Mouse (Mus musculus): ENCODE results near the gene Rcn3. TPM values are rescaled to one million over a fixed set of nuclear protein-coding genes. Genes with fewer than 3 reads are reported as not detected.
"Not testable (repeated sequence)": the region's sequence is repeated elsewhere in the genome, so short reads cannot be mapped to it uniquely, and the experiment has no call there.

Gene Rcn3
- polyA plus RNA-seq, 1 experiment from 2014 or later, result 156 TPM

GRCm38 (mm10) chr7:45103652-45104180 lies 11.7 kb upstream of the Rcn3 start, which contains the start of gene Fcgrt:
TSS of gene Fcgrt (minus strand) at chr7:45103851.
- H3K27ac ChIP-seq (replicated peaks), result peak within 1 kb of the TSS; percentile 82
- no peaks in the 10 kb centered on the region for H3K36me3 ChIP-seq (replicated peaks)
- no peaks in the 10 kb centered on the region for H3K27me3 ChIP-seq (replicated peaks; ENCODE audit: low read depth, poor library complexity, severe bottlenecking)
- no peaks in the 10 kb centered on the region for H3K9me3 ChIP-seq
- 68% methylated on average over 7 of the region's 7 CpGs for WGBS
- peaks cover 36% of the 10 kb centered on the region for H3K4me1 ChIP-seq
- peak within 1 kb of the TSS; percentile 36 for H3K4me3 ChIP-seq
- peak; percentile 23 for DNase-seq (ENCODE audit: low spot score)

GRCm38 (mm10) chr7:45102940-45103585 lies 11.0 kb upstream of the Rcn3 start:
- WGBS, result 65% methylated on average over 9 of the region's 9 CpGs
- Histone ChIP-seq H3K36me3 (replicated peaks) (no peaks in the 10 kb centered on the region), H3K4me1 (peaks cover 36% of the 10 kb centered on the region), H3K9me3 (no peaks in the 10 kb centered on the region), H3K27ac (replicated peaks) (peak overlapping the region; percentile 82), H3K27me3 (replicated peaks; ENCODE audit: low read depth, poor library complexity, severe bottlenecking) (no peaks in the 10 kb centered on the region), H3K4me3 (peak overlapping the region; percentile 36)
- no peak for DNase-seq (ENCODE audit: low spot score)

GRCm38 (mm10) chr7:45102441-45102840 lies 10.4 kb upstream of the Rcn3 start:
- 0 out of 2 replicates have a peak overlapping the region, but pooled peaks have one; percentile 2 for H3K4me3 ChIP-seq
- DNase-seq (ENCODE audit: low spot score), result no peak
- no peaks in the 10 kb centered on the region for H3K36me3 ChIP-seq (replicated peaks)
- peaks cover 36% of the 10 kb centered on the region for H3K4me1 ChIP-seq
- no peaks in the 10 kb centered on the region for H3K9me3 ChIP-seq
- WGBS, result 89% methylated on average over 11 of the region's 11 CpGs
- H3K27me3 ChIP-seq (replicated peaks; ENCODE audit: low read depth, poor library complexity, severe bottlenecking), result no peaks in the 10 kb centered on the region
- H3K27ac ChIP-seq (replicated peaks), result no peak overlapping the region

GRCm38 (mm10) chr7:45100046-45100445 lies 8.0 kb upstream of the Rcn3 start:
- 93% methylated on average over 6 of the region's 6 CpGs for WGBS
- no peaks in the 10 kb centered on the region for H3K27me3 ChIP-seq (replicated peaks; ENCODE audit: low read depth, poor library complexity, severe bottlenecking)
- H3K27ac ChIP-seq (replicated peaks), result no peak overlapping the region
- no peak overlapping the region for H3K4me3 ChIP-seq
- peaks cover 26% of the 10 kb centered on the region for H3K4me1 ChIP-seq
- H3K36me3 ChIP-seq (replicated peaks), result no peaks in the 10 kb centered on the region
- no peaks in the 10 kb centered on the region for H3K9me3 ChIP-seq
- DNase-seq (ENCODE audit: low spot score), result no peak

GRCm38 (mm10) chr7:45098541-45099240 lies 6.7 kb upstream of the Rcn3 start:
- H3K4me1 ChIP-seq, result peaks cover 31% of the 10 kb centered on the region
- no peaks in the 10 kb centered on the region for H3K9me3 ChIP-seq
- 87% methylated on average over 8 of the region's 8 CpGs for WGBS
- H3K27ac ChIP-seq (replicated peaks), result no peak overlapping the region
- H3K4me3 ChIP-seq, result no peak overlapping the region
- H3K27me3 ChIP-seq (replicated peaks; ENCODE audit: low read depth, poor library complexity, severe bottlenecking), result no peaks in the 10 kb centered on the region
- no peak for DNase-seq (ENCODE audit: low spot score)
- H3K36me3 ChIP-seq (replicated peaks), result no peaks in the 10 kb centered on the region

GRCm38 (mm10) chr7:45097479-45097878 lies 5.5 kb upstream of the Rcn3 start:
- no peak overlapping the region for H3K27ac ChIP-seq (replicated peaks)
- no peaks in the 10 kb centered on the region for H3K9me3 ChIP-seq
- no peak overlapping the region for H3K4me3 ChIP-seq
- H3K36me3 ChIP-seq (replicated peaks), result no peaks in the 10 kb centered on the region
- no peak for DNase-seq (ENCODE audit: low spot score)
- peaks cover 29% of the 10 kb centered on the region for H3K4me1 ChIP-seq
- 54% methylated on average over 6 of the region's 6 CpGs for WGBS
- no peaks in the 10 kb centered on the region for H3K27me3 ChIP-seq (replicated peaks; ENCODE audit: low read depth, poor library complexity, severe bottlenecking)

GRCm38 (mm10) chr7:45095965-45096364 lies 3.9 kb upstream of the Rcn3 start:
- WGBS, result 93% methylated on average over 14 of the region's 14 CpGs
- H3K27me3 ChIP-seq (replicated peaks; ENCODE audit: low read depth, poor library complexity, severe bottlenecking); H3K9me3 ChIP-seq; H3K36me3 ChIP-seq (replicated peaks); DNase-seq (ENCODE audit: low spot score); H3K27ac ChIP-seq (replicated peaks); H3K4me3 ChIP-seq: not testable (repeated sequence)
- H3K4me1 ChIP-seq, result peaks cover 37% of the 10 kb centered on the region

GRCm38 (mm10) chr7:45095367-45095766 lies 3.3 kb upstream of the Rcn3 start:
- Histone ChIP-seq H3K27me3 (replicated peaks; ENCODE audit: low read depth, poor library complexity, severe bottlenecking) (no peaks in the 10 kb centered on the region), H3K27ac (replicated peaks) (0 out of 2 replicates have a peak overlapping the region, but pooled peaks have one; percentile 4), H3K9me3 (no peaks in the 10 kb centered on the region), H3K36me3 (replicated peaks) (peaks cover 3% of the 10 kb centered on the region), H3K4me3 (peak overlapping the region; percentile 11; the same call in 1 of the 2 replicates), H3K4me1 (peaks cover 43% of the 10 kb centered on the region)
- WGBS, result 84% methylated on average over 6 of the region's 6 CpGs
- DNase-seq (ENCODE audit: low spot score), result no peak

GRCm38 (mm10) chr7:45094121-45094520 lies 2.1 kb upstream of the Rcn3 start:
- WGBS, result 47% methylated on average over 7 of the region's 7 CpGs
- Histone ChIP-seq H3K27ac (replicated peaks) (peak overlapping the region; percentile 86), H3K9me3 (no peaks in the 10 kb centered on the region), H3K36me3 (replicated peaks) (peaks cover 11% of the 10 kb centered on the region), H3K27me3 (replicated peaks; ENCODE audit: low read depth, poor library complexity, severe bottlenecking) (no peaks in the 10 kb centered on the region), H3K4me1 (peaks cover 48% of the 10 kb centered on the region), H3K4me3 (peak overlapping the region; percentile 24; the same call in 1 of the 2 replicates)
- DNase-seq (ENCODE audit: low spot score), result no peak

GRCm38 (mm10) chr7:45093516-45093905 lies 1.5 kb upstream of the Rcn3 start:
- Histone ChIP-seq H3K27me3 (replicated peaks; ENCODE audit: low read depth, poor library complexity, severe bottlenecking) (no peaks in the 10 kb centered on the region), H3K9me3 (no peaks in the 10 kb centered on the region), H3K27ac (replicated peaks) (peak overlapping the region; percentile 86), H3K4me3 (peak overlapping the region; percentile 24; the same call in 1 of the 2 replicates), H3K4me1 (peaks cover 48% of the 10 kb centered on the region), H3K36me3 (replicated peaks) (peaks cover 15% of the 10 kb centered on the region)
- peak; percentile 74 for DNase-seq (ENCODE audit: low spot score)
- WGBS, result 31% methylated on average over 18 of the region's 18 CpGs

GRCm38 (mm10) chr7:45092828-45093515 lies 951 bp upstream of the Rcn3 start:
- peak overlapping the region; percentile 86 for H3K27ac ChIP-seq (replicated peaks)
- H3K9me3 ChIP-seq, result no peaks in the 10 kb centered on the region
- H3K36me3 ChIP-seq (replicated peaks), result peaks cover 20% of the 10 kb centered on the region
- peaks cover 48% of the 10 kb centered on the region for H3K4me1 ChIP-seq
- 38% methylated on average over 12 of the region's 12 CpGs for WGBS
- H3K27me3 ChIP-seq (replicated peaks; ENCODE audit: low read depth, poor library complexity, severe bottlenecking), result no peaks in the 10 kb centered on the region
- peak overlapping the region; percentile 24; the same call in 1 of the 2 replicates for H3K4me3 ChIP-seq
- peak; percentile 46 for DNase-seq (ENCODE audit: low spot score)
